Mouse (Mus musculus) ovary, postnatal 10 days (tissue): Measurements from ENCODE around the gene Shb.
"Not testable (repeated sequence)": the region's sequence is repeated elsewhere in the genome, so short reads cannot be mapped to it uniquely, and the experiment has no call there.

Source experiments
- DNase-seq: peaks from one replicate; pipeline ENCODE4 v3.0.0; 2022; ENCODE audit warnings: low spot score

The Shb gene

GRCm38 (mm10) chr4:45392994-45393393 lies 139.3 kb downstream of the Shb start:
- DNase-seq: no peak

DNA sequence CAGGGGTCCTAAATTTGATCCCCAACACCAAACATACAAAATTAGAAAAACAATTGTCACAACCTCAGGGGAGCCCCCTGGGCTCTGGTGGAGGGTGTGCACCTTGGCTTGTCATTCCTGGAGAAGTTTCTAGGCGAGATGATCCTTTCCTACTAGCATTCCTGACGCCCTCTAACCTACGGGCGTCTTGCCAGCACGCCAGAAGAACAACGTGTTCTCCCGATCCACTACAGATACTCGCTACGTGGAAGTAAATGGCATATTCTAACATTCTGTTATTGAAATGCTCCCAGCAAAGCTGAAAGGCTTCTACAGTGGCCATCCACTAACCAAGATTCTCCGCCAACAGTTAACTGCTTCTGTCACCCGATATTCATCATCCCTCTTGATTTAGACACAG lies 139.7 kb downstream of the Shb start:
- no peak for DNase-seq

DNA sequence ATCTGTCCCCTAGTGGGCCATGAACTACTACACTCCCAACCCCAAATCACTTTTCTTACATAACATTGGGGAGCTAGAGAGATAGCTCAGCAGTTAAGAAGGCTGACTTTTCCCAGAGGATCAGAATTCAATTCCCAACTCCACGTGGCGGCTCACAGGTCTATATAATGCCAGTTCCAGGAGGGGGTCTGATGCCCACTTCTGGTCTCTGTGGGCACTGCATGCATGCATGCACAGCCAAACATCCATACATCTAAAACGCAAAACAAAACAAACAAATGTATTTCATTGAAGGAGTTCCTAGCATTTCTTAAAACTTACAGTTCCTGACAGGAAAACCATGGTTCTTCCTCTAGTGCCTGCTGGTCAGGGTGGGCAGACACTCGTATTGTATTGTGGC lies 140.2 kb downstream of the Shb start:
- no peak for DNase-seq

GRCm38 (mm10) chr4:45387296-45387695 lies 145.0 kb downstream of the Shb start:
- not testable (repeated sequence) for DNase-seq

- not testable (repeated sequence) for DNase-seq
Measured at GRCm38 (mm10) chr4:45382133-45382532, 150.1 kb downstream of the Shb start.

DNA sequence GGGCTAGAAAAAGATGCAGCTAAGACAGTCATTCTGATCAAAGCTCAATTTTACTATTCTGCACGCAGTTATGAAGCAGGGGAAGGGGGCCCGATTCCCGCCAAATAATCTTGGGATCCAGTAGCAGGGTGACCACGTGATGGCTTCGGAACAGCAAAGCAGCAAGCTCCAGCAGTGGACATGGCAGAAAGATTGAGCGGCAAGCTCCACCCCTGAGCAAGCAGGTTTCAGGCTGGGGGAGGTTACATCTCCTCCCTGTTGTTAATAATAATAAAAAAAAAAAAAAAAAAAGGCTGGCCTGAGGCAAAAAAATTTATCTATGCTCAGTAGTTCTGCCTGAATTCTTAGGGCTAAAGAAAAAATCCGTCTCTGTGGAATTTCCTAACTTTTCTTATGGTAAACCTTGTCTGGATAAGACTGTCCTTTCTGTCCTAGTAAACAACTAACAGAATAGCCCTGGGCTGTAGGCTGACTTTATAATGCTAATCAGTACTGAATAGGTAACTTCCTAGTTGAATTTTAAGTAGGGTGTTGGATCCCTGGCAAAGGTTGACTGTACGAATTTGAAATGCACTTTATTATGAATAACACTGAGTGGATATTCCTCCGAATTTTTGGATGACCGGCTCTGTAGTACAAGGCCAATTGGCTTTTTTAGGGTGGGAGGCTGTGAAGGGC lies 151.2 kb downstream of the Shb start:
- not testable (repeated sequence) for DNase-seq

GRCm38 (mm10) chr4:45376573-45376972 lies 155.7 kb downstream of the Shb start:
- DNase-seq: no peak

- DNase-seq: no peak
Measured at GRCm38 (mm10) chr4:45374879-45375278, 157.4 kb downstream of the Shb start.
